Comparison of ENCODE assay signal across 8 mouse cellular contexts in the genomic region with DNA sequence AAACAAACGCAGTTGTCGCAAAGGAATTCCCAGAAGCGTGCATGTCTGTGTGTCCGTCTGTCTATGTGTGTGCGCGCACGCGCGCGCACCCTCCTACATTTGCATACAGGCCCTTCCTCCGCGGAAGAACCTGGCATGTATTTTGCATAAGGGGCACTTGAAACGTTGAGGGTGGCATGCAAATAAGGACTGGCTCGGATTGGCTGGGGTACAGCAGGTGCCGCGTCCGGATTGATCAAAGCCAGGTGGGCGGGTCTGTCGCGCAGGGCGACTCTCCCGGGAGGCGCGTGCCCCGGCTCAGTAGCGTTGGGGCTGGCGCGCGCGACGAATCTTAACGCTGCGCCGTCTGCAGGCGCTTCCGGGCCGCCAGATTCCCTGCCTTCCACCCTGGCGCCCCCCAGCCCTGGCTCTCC. TPM values are rescaled to one million over a fixed set of nuclear protein-coding genes. Genes with fewer than 3 reads are reported as not detected.
DNase-seq lines count a peak whose midpoint lies in the region; ATAC-seq lines count a peak whose summit lies in the region.

A gene (plus strand): TSS at position 256 of the 413 bp plus-strand sequence.

- no peaks in the 10 kb centered on the region for H3K27me3 ChIP-seq in hindbrain, embryonic 15.5 days

- ATAC-seq in hindbrain, embryonic 15.5 days (ENCODE audit: low FRiP score, low read depth), result peak; percentile 91

- H3K36me3 ChIP-seq in hindbrain, embryonic 15.5 days, result no peaks in the 10 kb centered on the region

- H3K4me2 ChIP-seq in hindbrain, embryonic 15.5 days, result peak within 1 kb of the TSS; percentile 84

- DNase-seq in ZHBTc4 (ENCODE audit: low read depth, low spot score), result peak; percentile 95
- peak; percentile 82 to 87 for DNase-seq in cerebellum, postnatal 36 days
- peak; percentile 70 to 83 for DNase-seq in frontal cortex, postnatal 36 days (ENCODE audit: low spot score in 2 of 2)
- DNase-seq in left cerebral cortex, adult 11 months (ENCODE audit: low spot score), result peak; percentile 82
- peak; percentile 91 for DNase-seq in lung, postnatal 36 days
- peak; percentile 61 for DNase-seq in retina, postnatal 7 days (ENCODE audit: low read depth, low spot score)
- DNase-seq in urinary bladder, adult 2 months (ENCODE audit: low spot score), result peak; percentile 49

- 12% methylated on average over 37 of the region's 38 CpGs for WGBS in hindbrain, embryonic 15.5 days

- peak within 1 kb of the TSS; percentile 73 for H3K27ac ChIP-seq in hindbrain, embryonic 15.5 days (replicated peaks)

- H3K4me3 ChIP-seq in hindbrain, embryonic 15.5 days, result peak within 1 kb of the TSS; percentile 58

- peaks cover 15% of the 10 kb centered on the region; the same call in 1 of the 2 replicates for H3K4me1 ChIP-seq in hindbrain, embryonic 15.5 days (replicated peaks)

- H3K9me3 ChIP-seq in hindbrain, embryonic 15.5 days, result no peaks in the 10 kb centered on the region

- H3K9ac ChIP-seq in hindbrain, embryonic 15.5 days, result peak within 1 kb of the TSS; percentile 66

RNA-seq across cellular contexts. Expression of the gene that starts here (rescaled TPM):
- polyA plus RNA-seq in hindbrain, embryonic 15.5 days (2015; fragmentation: Nextera tagmentation; extraction: Ambion mirVana), result 24.8 and 25.8 TPM in 2 replicates
- polyA plus RNA-seq in urinary bladder, adult 2 months (2012; rRNA removed), result 8.8 and 10.8 TPM in 2 replicates

Comparison
In these comparisons a context has a peak if more than half of its experiments do, and no peak if none do; other contexts are left out.
1. Peak in every context shown above with its lines: DNase-seq, ATAC-seq, H3K4me3 ChIP-seq and H3K27ac ChIP-seq.